Mouse (Mus musculus): ENCODE data around the gene Scn5a. TPM values are rescaled to one million over a fixed set of nuclear protein-coding genes. Genes with fewer than 3 reads are reported as not detected.
A peak's percentile ranks its signal among the peaks of the same experiment; 100 is the strongest.

The Scn5a gene
- polyA plus RNA-seq, 1 experiment from 2014 or later: 0.03 TPM

DNA sequence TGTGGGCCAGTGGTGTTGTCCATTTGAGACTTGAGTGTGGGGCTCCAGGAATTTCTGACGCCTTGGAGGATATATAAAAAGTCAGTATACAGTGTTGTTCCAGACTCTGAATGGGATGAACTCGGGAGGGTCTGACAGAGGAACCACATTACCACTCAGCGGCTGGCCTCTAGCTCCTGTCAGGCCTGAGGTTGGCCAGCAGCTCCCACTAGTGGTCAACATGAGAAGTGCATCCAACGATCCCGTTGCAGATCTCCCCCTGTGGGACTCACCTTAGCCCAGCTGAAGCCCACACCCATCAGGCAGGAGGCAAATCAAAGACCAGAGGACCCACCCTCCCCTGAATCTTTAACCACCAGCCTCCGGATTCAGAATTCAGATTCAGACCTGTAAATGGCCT, 1.9 kb upstream of the Scn5a start:
- 0 out of 2 replicates have a peak, but pooled peaks have one; percentile 29 for ATAC-seq (ENCODE audit: low read depth)
- Histone ChIP-seq H3K9me3 (replicated peaks) (no peaks in the 10 kb centered on the region), H3K27me3 (peaks cover 64% of the 10 kb centered on the region)

GRCm38 (mm10) chr9:119580187-119580586, 1.4 kb upstream of the Scn5a start:
- no peak overlapping the region for H3K4me2 ChIP-seq
- no peak overlapping the region for H3K9ac ChIP-seq
- H3K36me3 ChIP-seq: no peaks in the 10 kb centered on the region
- H3K9me3 ChIP-seq (replicated peaks): no peaks in the 10 kb centered on the region
- no peak for ATAC-seq (ENCODE audit: low read depth)
- DNase-seq: no peak
- H3K4me1 ChIP-seq (replicated peaks): peaks cover 10% of the 10 kb centered on the region
- 81% methylated on average over 17 of the region's 17 CpGs for WGBS (ENCODE audit: insufficient replicate concordance)
- no peak overlapping the region for H3K4me3 ChIP-seq (replicated peaks)
- peaks cover 64% of the 10 kb centered on the region for H3K27me3 ChIP-seq
- no peak overlapping the region for H3K27ac ChIP-seq

More for the DNA sequence above, 1.9 kb upstream of the Scn5a start:
- H3K9ac ChIP-seq: no peak overlapping the region
- H3K4me2 ChIP-seq: no peak overlapping the region
- peak; percentile 42 for DNase-seq
- H3K4me1 ChIP-seq (replicated peaks): peaks cover 10% of the 10 kb centered on the region
- H3K27ac ChIP-seq: no peak overlapping the region
- 3% methylated on average over 6 of the region's 6 CpGs for WGBS (ENCODE audit: insufficient replicate concordance)
- H3K4me3 ChIP-seq (replicated peaks): no peak overlapping the region
- H3K36me3 ChIP-seq: no peaks in the 10 kb centered on the region

DNA sequence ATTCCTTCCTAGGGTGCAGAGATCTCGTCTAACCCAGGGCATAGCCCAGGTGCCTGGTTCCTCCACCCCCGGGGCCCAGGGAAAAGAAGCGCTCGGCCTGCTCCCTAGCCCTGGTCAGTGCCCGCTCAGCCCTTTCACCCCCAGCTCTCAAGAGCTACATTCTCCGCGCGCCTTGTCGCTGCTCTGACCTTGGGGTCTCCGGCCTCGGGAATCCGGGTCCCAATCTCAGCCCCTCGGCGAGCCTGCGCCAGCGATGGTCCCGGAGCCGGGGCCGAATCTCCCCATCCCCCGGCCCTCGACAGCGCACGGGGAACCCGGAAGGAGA, 543 bp downstream of the Scn5a start:
- H3K36me3 ChIP-seq: no peaks in the 10 kb centered on the region
- H3K4me1 ChIP-seq (replicated peaks): peaks cover 10% of the 10 kb centered on the region
- H3K4me3 ChIP-seq (replicated peaks): peak overlapping the region; percentile 52
- H3K27ac ChIP-seq: no peak overlapping the region
- DNase-seq (no peak), ATAC-seq (ENCODE audit: low read depth) (no peak)
- peak overlapping the region; percentile 71 for H3K4me2 ChIP-seq
- peaks cover 78% of the 10 kb centered on the region for H3K27me3 ChIP-seq
- H3K9ac ChIP-seq: no peak overlapping the region
- no peaks in the 10 kb centered on the region for H3K9me3 ChIP-seq (replicated peaks)
- WGBS (ENCODE audit: insufficient replicate concordance): 5% methylated on average over 24 of the region's 24 CpGs

- DNase-seq (no peak), ATAC-seq (ENCODE audit: low read depth) (no peak)
- 32% methylated on average over 2 of the region's 2 CpGs for WGBS (ENCODE audit: insufficient replicate concordance)
- H3K9ac ChIP-seq: no peak overlapping the region
- no peak overlapping the region for H3K4me2 ChIP-seq
- H3K36me3 ChIP-seq: no peaks in the 10 kb centered on the region
- no peaks in the 10 kb centered on the region for H3K9me3 ChIP-seq (replicated peaks)
- H3K27me3 ChIP-seq: peaks cover 90% of the 10 kb centered on the region
- H3K4me1 ChIP-seq (replicated peaks): peaks cover 10% of the 10 kb centered on the region
- no peak overlapping the region for H3K4me3 ChIP-seq (replicated peaks)
- no peak overlapping the region for H3K27ac ChIP-seq
Observed at GRCm38 (mm10) chr9:119576977-119577376, 1.8 kb downstream of the Scn5a start.

GRCm38 (mm10) chr9:119575732-119576131, 3.1 kb downstream of the Scn5a start:
- Histone ChIP-seq H3K27me3 (peaks cover 96% of the 10 kb centered on the region), H3K4me1 (replicated peaks) (peaks cover 10% of the 10 kb centered on the region), H3K9ac (no peak overlapping the region), H3K36me3 (no peaks in the 10 kb centered on the region), H3K4me3 (replicated peaks) (no peak overlapping the region), H3K4me2 (no peak overlapping the region), H3K9me3 (replicated peaks) (no peaks in the 10 kb centered on the region), H3K27ac (no peak overlapping the region)
- ATAC-seq (ENCODE audit: low read depth): no peak
- no peak for DNase-seq
- WGBS (ENCODE audit: insufficient replicate concordance): 49% methylated on average over 9 of the region's 9 CpGs

- no peak overlapping the region for H3K9ac ChIP-seq
- no peak for ATAC-seq (ENCODE audit: low read depth)
- peaks cover 95% of the 10 kb centered on the region for H3K27me3 ChIP-seq
- H3K4me1 ChIP-seq (replicated peaks): peaks cover 10% of the 10 kb centered on the region
- H3K4me3 ChIP-seq (replicated peaks): no peak overlapping the region
- no peaks in the 10 kb centered on the region for H3K9me3 ChIP-seq (replicated peaks)
- H3K4me2 ChIP-seq: no peak overlapping the region
- H3K27ac ChIP-seq: no peak overlapping the region
- no peak for DNase-seq
- no peaks in the 10 kb centered on the region for H3K36me3 ChIP-seq
- WGBS (ENCODE audit: insufficient replicate concordance): 46% methylated on average over 7 of the region's 7 CpGs
Observed at GRCm38 (mm10) chr9:119574366-119574765, 4.5 kb downstream of the Scn5a start.

DNA sequence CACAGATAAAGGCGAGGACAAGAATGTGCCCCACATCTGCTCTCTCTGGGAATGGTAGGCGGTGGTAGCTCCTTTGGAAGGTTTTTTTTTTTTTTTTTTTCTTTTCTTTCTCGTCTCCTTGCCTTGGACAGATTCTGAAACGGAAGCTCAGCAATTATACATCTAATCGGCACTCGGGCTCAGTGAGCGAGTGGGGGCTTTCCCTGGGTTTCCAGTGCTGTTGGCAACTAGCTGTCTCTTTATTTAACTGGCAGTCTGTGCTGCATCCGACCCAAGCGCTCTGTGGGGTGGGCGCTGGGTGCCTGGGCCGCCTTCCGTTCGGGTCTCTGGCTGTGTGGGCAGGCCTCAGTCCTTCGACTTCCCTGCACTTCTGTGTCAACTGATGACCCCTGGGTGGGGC, 5.8 kb downstream of the Scn5a start:
- Histone ChIP-seq H3K9ac (no peak overlapping the region), H3K36me3 (no peaks in the 10 kb centered on the region), H3K4me2 (no peak overlapping the region), H3K27me3 (peaks cover 83% of the 10 kb centered on the region), H3K4me1 (replicated peaks) (no peaks in the 10 kb centered on the region), H3K27ac (no peak overlapping the region), H3K9me3 (replicated peaks) (no peaks in the 10 kb centered on the region), H3K4me3 (replicated peaks) (no peak overlapping the region)
- 46% methylated on average over 14 of the region's 14 CpGs for WGBS (ENCODE audit: insufficient replicate concordance)
- DNase-seq: no peak
- ATAC-seq (ENCODE audit: low read depth): no peak

GRCm38 (mm10) chr9:119571411-119571888, 7.4 kb downstream of the Scn5a start:
- Histone ChIP-seq H3K4me3 (replicated peaks) (no peak overlapping the region), H3K27me3 (peaks cover 76% of the 10 kb centered on the region), H3K9ac (no peak overlapping the region), H3K36me3 (no peaks in the 10 kb centered on the region), H3K9me3 (replicated peaks) (no peaks in the 10 kb centered on the region), H3K27ac (no peak overlapping the region), H3K4me1 (replicated peaks) (no peaks in the 10 kb centered on the region), H3K4me2 (no peak overlapping the region)
- 3% methylated on average over 15 of the region's 15 CpGs for WGBS (ENCODE audit: insufficient replicate concordance)
- no peak for ATAC-seq (ENCODE audit: low read depth)
- DNase-seq: no peak

GRCm38 (mm10) chr9:119570652-119571051, 8.2 kb downstream of the Scn5a start:
- Histone ChIP-seq H3K9ac (no peak overlapping the region), H3K27ac (no peak overlapping the region), H3K4me3 (replicated peaks) (no peak overlapping the region), H3K4me2 (no peak overlapping the region), H3K4me1 (replicated peaks) (no peaks in the 10 kb centered on the region), H3K27me3 (peaks cover 76% of the 10 kb centered on the region), H3K36me3 (no peaks in the 10 kb centered on the region), H3K9me3 (replicated peaks) (no peaks in the 10 kb centered on the region)
- no peak for DNase-seq
- no peak for ATAC-seq (ENCODE audit: low read depth)
- 15% methylated on average over 9 of the region's 9 CpGs for WGBS (ENCODE audit: insufficient replicate concordance)

DNA sequence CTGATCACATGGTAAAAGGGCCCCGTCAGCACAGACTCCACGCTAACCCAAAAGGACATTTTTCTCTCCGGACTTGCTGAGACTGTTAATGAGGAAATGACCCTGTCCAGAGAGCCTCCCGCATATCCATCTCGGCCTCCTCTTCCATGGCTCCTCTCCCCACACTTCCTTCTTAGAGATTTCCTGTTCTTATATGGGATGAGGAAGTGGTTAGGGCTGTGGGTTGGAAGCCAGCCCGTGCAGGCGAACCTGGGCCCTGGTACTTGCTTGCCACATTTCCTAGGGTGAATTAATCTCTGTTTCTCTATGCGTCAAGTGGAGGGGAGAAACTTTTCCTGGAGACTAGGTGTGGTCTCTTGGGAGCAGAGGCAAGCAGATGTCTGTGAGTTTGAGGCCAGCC, 10.1 kb downstream of the Scn5a start:
- Histone ChIP-seq H3K36me3 (no peaks in the 10 kb centered on the region), H3K9me3 (replicated peaks) (no peaks in the 10 kb centered on the region), H3K27me3 (peaks cover 69% of the 10 kb centered on the region), H3K27ac (no peak overlapping the region), H3K4me2 (no peak overlapping the region), H3K4me1 (replicated peaks) (no peaks in the 10 kb centered on the region), H3K9ac (no peak overlapping the region), H3K4me3 (replicated peaks) (no peak overlapping the region)
- no peak for ATAC-seq (ENCODE audit: low read depth)
- 13% methylated on average over 8 of the region's 8 CpGs for WGBS (ENCODE audit: insufficient replicate concordance)
- DNase-seq: no peak

DNA sequence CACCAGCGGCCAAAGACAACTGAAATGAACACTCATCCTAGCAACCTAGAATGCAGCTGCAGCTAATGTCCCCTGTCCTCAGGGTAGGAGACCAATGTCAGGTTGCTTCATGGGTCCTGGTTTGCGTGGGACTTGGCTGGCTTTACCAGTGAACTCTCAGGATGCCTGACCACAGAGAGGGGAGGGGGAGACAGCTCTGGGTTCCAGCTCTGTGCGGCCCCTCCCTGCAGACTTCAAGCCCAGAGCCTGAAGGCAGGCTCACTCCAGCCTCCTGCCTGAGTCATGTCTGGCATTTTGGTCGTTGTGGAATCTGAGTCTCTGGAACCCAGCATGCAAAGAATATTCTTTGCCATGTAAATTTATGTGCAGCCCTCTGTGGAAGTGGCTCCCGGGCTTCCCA, 11.0 kb downstream of the Scn5a start:
- H3K4me3 ChIP-seq (replicated peaks): no peak overlapping the region
- H3K27ac ChIP-seq: no peak overlapping the region
- H3K9ac ChIP-seq: no peak overlapping the region
- ATAC-seq (ENCODE audit: low read depth) (no peak), DNase-seq (no peak)
- peaks cover 60% of the 10 kb centered on the region for H3K27me3 ChIP-seq
- 59% methylated on average over 5 of the region's 5 CpGs for WGBS (ENCODE audit: insufficient replicate concordance)
- no peaks in the 10 kb centered on the region for H3K4me1 ChIP-seq (replicated peaks)
- H3K9me3 ChIP-seq (replicated peaks): no peaks in the 10 kb centered on the region
- no peak overlapping the region for H3K4me2 ChIP-seq
- H3K36me3 ChIP-seq: no peaks in the 10 kb centered on the region

GRCm38 (mm10) chr9:119566214-119566613, 12.6 kb downstream of the Scn5a start:
- H3K27ac ChIP-seq: no peak overlapping the region
- H3K4me2 ChIP-seq: no peak overlapping the region
- ATAC-seq (ENCODE audit: low read depth) (no peak), DNase-seq (no peak)
- 15% methylated on average over 10 of the region's 10 CpGs for WGBS (ENCODE audit: insufficient replicate concordance)
- H3K4me3 ChIP-seq (replicated peaks): no peak overlapping the region
- H3K36me3 ChIP-seq: no peaks in the 10 kb centered on the region
- H3K4me1 ChIP-seq (replicated peaks): no peaks in the 10 kb centered on the region
- peaks cover 44% of the 10 kb centered on the region for H3K27me3 ChIP-seq
- H3K9me3 ChIP-seq (replicated peaks): no peaks in the 10 kb centered on the region
- no peak overlapping the region for H3K9ac ChIP-seq

Measured in liver, embryonic 13.5 days (tissue).